Comparison of ENCODE assay signal across 14 mouse cellular contexts in the genomic region with DNA sequence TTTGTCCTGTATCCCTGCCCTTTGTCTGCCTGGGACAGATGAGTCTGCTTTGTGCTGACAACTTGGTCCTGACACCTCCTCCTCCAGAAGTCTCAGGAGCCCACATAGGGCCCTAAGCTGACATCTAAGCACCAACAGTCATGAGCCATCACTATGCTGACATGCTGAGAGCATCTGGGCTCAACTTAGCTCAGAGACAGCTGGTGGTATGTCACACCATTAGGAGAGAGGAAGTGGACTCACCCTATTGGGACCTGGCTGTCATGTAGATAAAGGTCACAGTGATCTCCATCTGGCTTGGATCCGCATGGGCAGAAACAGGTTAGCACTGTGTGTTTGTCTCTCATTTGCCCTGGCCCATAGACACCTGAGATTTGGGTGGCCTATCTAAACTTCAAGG.
"Had no signal": no experiment of that assay in that cellular context is flagged by ENCODE, and none has a peak within 500 bp of the region (broad histone marks: within the 10 kb centered on the region; RNA-seq: fewer than 3 reads in every experiment).

No protein-coding gene starts in this region.

- H3K27ac ChIP-seq: liver, embryonic 12.5 days; liver, embryonic 14.5 days; midbrain, embryonic 10.5 days; midbrain, embryonic 12.5 days; neural tube, embryonic 12.5 days; stomach, embryonic 15.5 days; stomach, postnatal 0 days had no signal

- H3K27me3 ChIP-seq: liver, embryonic 12.5 days; midbrain, embryonic 12.5 days; neural tube, embryonic 12.5 days; stomach, embryonic 15.5 days had no signal

- H3K36me3 ChIP-seq: liver, embryonic 12.5 days; midbrain, embryonic 10.5 days; midbrain, embryonic 12.5 days; neural tube, embryonic 12.5 days; stomach, embryonic 15.5 days had no signal

- H3K4me3 ChIP-seq: liver, embryonic 12.5 days; midbrain, embryonic 10.5 days; midbrain, embryonic 12.5 days; neural tube, embryonic 12.5 days; stomach, embryonic 15.5 days had no signal

- DNase-seq: lung, embryonic 14.5 days; midbrain, embryonic 14.5 days; right cerebral cortex, postnatal 14 days; thymus, adult 2 months; thymus, postnatal 25 days; thymus, postnatal 4 days had no signal

- H3K9me3 ChIP-seq: liver, embryonic 12.5 days; midbrain, embryonic 10.5 days; midbrain, embryonic 12.5 days; neural tube, embryonic 12.5 days; stomach, embryonic 15.5 days had no signal

- H3K4me1 ChIP-seq: midbrain, embryonic 10.5 days; midbrain, embryonic 12.5 days; neural tube, embryonic 12.5 days had no signal

- H3K9ac ChIP-seq: liver, embryonic 12.5 days; liver, embryonic 14.5 days; lung, embryonic 14.5 days; midbrain, embryonic 12.5 days; neural tube, embryonic 12.5 days; stomach, embryonic 15.5 days had no signal

- ATAC-seq: liver, embryonic 12.5 days; midbrain, embryonic 16.5 days had no signal

- H3K4me2 ChIP-seq: liver, embryonic 12.5 days; lung, embryonic 14.5 days; midbrain, embryonic 12.5 days; neural tube, embryonic 12.5 days; stomach, embryonic 15.5 days had no signal
